Mouse (Mus musculus): ENCODE measurements around the gene Lama2. TPM values are rescaled to one million over a fixed set of nuclear protein-coding genes. Genes with fewer than 3 reads are reported as not detected.

Lama2 gene
- total and polyA plus RNA-seq, 3 experiments: not detected

GRCm38 (mm10) chr10:27617522-27618020 is 2.0 kb downstream of the Lama2 start:
- Histone ChIP-seq H3K9ac (ENCODE audit: control insufficient read depth, low read depth, low read length, poor library complexity, severe bottlenecking) (no peak overlapping the region), H3K9me3 (replicated peaks; ENCODE audit: insufficient read depth, low read length) (no peaks in the 10 kb centered on the region), H3K36me3 (ENCODE audit: control insufficient read depth in 1 of 2, insufficient read depth in 2 of 2, low read length in 2 of 2) (no peaks in the 10 kb centered on the region), H3K4me1 (ENCODE audit: control insufficient read depth in 1 of 2, insufficient read depth in 2 of 2, low read length in 2 of 2) (no peaks in the 10 kb centered on the region), H3K27ac (ENCODE audit: control insufficient read depth, low read depth, low read length) (no peak overlapping the region), H3K79me2 (ENCODE audit: control insufficient read depth, insufficient read depth, low read length, poor library complexity) (no peaks in the 10 kb centered on the region), H3K27me3 (ENCODE audit: control insufficient read depth in 1 of 2, insufficient read depth in 2 of 2, low read length in 2 of 2) (no peaks in the 10 kb centered on the region), H3K4me3 (ENCODE audit: control insufficient read depth in 1 of 2, insufficient read depth in 1 of 2, low read depth in 2 of 2, low read length in 2 of 2) (no peak overlapping the region)
- TF ChIP-seq MXI1 (IDR thresholded peaks at IDR 0.05; ENCODE audit: low read depth, low read length): no peak
- no peak for DNase-seq (ENCODE audit: low read depth, low spot score)

- H3K27ac ChIP-seq (ENCODE audit: control insufficient read depth, low read depth, low read length): no peak overlapping the region
- H3K9ac ChIP-seq (ENCODE audit: control insufficient read depth, low read depth, low read length, poor library complexity, severe bottlenecking): no peak overlapping the region
- H3K36me3 ChIP-seq (ENCODE audit: control insufficient read depth in 1 of 2, insufficient read depth in 2 of 2, low read length in 2 of 2): no peaks in the 10 kb centered on the region
- no peaks in the 10 kb centered on the region for H3K27me3 ChIP-seq (ENCODE audit: control insufficient read depth in 1 of 2, insufficient read depth in 2 of 2, low read length in 2 of 2)
- TF ChIP-seq EP300 (IDR thresholded peaks at IDR 0.05; ENCODE audit: low read depth in 1 of 2, low read length in 2 of 2) (no peak), SMC3 (IDR thresholded peaks at IDR 0.05; ENCODE audit: low read depth, low read length) (no peak), BHLHE40 (IDR thresholded peaks at IDR 0.05; ENCODE audit: borderline replicate concordance, low read depth, low read length) (no peak)
- no peak overlapping the region for H3K4me3 ChIP-seq (ENCODE audit: control insufficient read depth in 1 of 2, insufficient read depth in 1 of 2, low read depth in 2 of 2, low read length in 2 of 2)
- no peaks in the 10 kb centered on the region for H3K4me1 ChIP-seq (ENCODE audit: control insufficient read depth in 1 of 2, insufficient read depth in 2 of 2, low read length in 2 of 2)
- H3K9me3 ChIP-seq (replicated peaks; ENCODE audit: insufficient read depth, low read length): no peaks in the 10 kb centered on the region
- no peaks in the 10 kb centered on the region for H3K79me2 ChIP-seq (ENCODE audit: control insufficient read depth, insufficient read depth, low read length, poor library complexity)
- DNase-seq (ENCODE audit: low read depth, low spot score): no peak
These were observed 2.7 kb downstream of the Lama2 start for GRCm38 (mm10) chr10:27616641-27617415.

- TF ChIP-seq USF1 (IDR thresholded peaks at IDR 0.05; ENCODE audit: low read depth, low read length) (no peak), CHD2 (IDR thresholded peaks at IDR 0.05; ENCODE audit: low read length) (no peak), E2F4 (IDR thresholded peaks at IDR 0.05; ENCODE audit: borderline replicate concordance, low read depth, low read length) (no peak), TBP (IDR thresholded peaks at IDR 0.05; ENCODE audit: low read depth, low read length) (no peak), MAFK (IDR thresholded peaks at IDR 0.05; ENCODE audit: borderline replicate concordance, low read depth, low read length) (no peak), ELF1 (IDR thresholded peaks at IDR 0.05; ENCODE audit: low read depth, low read length) (no peak), HCFC1 (IDR thresholded peaks at IDR 0.05; ENCODE audit: low read depth, low read length) (no peak), RCOR1 (IDR thresholded peaks at IDR 0.05; ENCODE audit: low read depth, low read length) (no peak), POLR2AphosphoS2 (IDR thresholded peaks at IDR 0.05; ENCODE audit: low read length) (no peak), POLR2A (IDR thresholded peaks at IDR 0.05; ENCODE audit: control insufficient read depth in 1 of 2, insufficient read depth in 1 of 2, low read depth in 1 of 2, low read length in 2 of 2, poor library complexity in 1 of 2) (no peak), SMC3 (IDR thresholded peaks at IDR 0.05; ENCODE audit: low read depth, low read length) (no peak), USF2 (IDR thresholded peaks at IDR 0.05; ENCODE audit: borderline replicate concordance in 1 of 2, insufficient read depth in 1 of 2, low read depth in 1 of 2, low read length in 2 of 2) (no peak), MYC (IDR thresholded peaks at IDR 0.05; ENCODE audit: low read depth, low read length) (no peak), NELFE (IDR thresholded peaks at IDR 0.05; ENCODE audit: low read depth, low read length) (no peak), MXI1 (IDR thresholded peaks at IDR 0.05; ENCODE audit: low read depth, low read length) (no peak), TAL1 (IDR thresholded peaks at IDR 0.05; ENCODE audit: low read length) (no peak), JUND (IDR thresholded peaks at IDR 0.05; ENCODE audit: low read depth, low read length) (no peak), ZMIZ1 (IDR thresholded peaks at IDR 0.05; ENCODE audit: low read depth, low read length) (no peak)
- H3K4me1 ChIP-seq (ENCODE audit: control insufficient read depth in 1 of 2, insufficient read depth in 2 of 2, low read length in 2 of 2): no peaks in the 10 kb centered on the region
- DNase-seq (ENCODE audit: low read depth, low spot score): no peak
- no peak overlapping the region for H3K27ac ChIP-seq (ENCODE audit: control insufficient read depth, low read depth, low read length)
- H3K27me3 ChIP-seq (ENCODE audit: control insufficient read depth in 1 of 2, insufficient read depth in 2 of 2, low read length in 2 of 2): no peaks in the 10 kb centered on the region
- H3K4me3 ChIP-seq (ENCODE audit: control insufficient read depth in 1 of 2, insufficient read depth in 1 of 2, low read depth in 2 of 2, low read length in 2 of 2): no peak overlapping the region
- no peak overlapping the region for H3K9ac ChIP-seq (ENCODE audit: control insufficient read depth, low read depth, low read length, poor library complexity, severe bottlenecking)
- H3K79me2 ChIP-seq (ENCODE audit: control insufficient read depth, insufficient read depth, low read length, poor library complexity): no peaks in the 10 kb centered on the region
- H3K36me3 ChIP-seq (ENCODE audit: control insufficient read depth in 1 of 2, insufficient read depth in 2 of 2, low read length in 2 of 2): no peaks in the 10 kb centered on the region
- no peaks in the 10 kb centered on the region for H3K9me3 ChIP-seq (replicated peaks; ENCODE audit: insufficient read depth, low read length)
These were observed 23.9 kb downstream of the Lama2 start for GRCm38 (mm10) chr10:27595675-27596074.

All from MEL (cell line).